Mouse (Mus musculus) embryo, embryonic 10 days (tissue): Measurements from ENCODE around the gene Speg.
A peak's percentile ranks its signal among the peaks of the same experiment; 100 is the strongest.

Experiments
- DNase-seq: peaks from one replicate; pipeline ENCODE4 v3.0.0-alpha.2; 2015; ENCODE audit warnings: low spot score

Gene Speg

DNA sequence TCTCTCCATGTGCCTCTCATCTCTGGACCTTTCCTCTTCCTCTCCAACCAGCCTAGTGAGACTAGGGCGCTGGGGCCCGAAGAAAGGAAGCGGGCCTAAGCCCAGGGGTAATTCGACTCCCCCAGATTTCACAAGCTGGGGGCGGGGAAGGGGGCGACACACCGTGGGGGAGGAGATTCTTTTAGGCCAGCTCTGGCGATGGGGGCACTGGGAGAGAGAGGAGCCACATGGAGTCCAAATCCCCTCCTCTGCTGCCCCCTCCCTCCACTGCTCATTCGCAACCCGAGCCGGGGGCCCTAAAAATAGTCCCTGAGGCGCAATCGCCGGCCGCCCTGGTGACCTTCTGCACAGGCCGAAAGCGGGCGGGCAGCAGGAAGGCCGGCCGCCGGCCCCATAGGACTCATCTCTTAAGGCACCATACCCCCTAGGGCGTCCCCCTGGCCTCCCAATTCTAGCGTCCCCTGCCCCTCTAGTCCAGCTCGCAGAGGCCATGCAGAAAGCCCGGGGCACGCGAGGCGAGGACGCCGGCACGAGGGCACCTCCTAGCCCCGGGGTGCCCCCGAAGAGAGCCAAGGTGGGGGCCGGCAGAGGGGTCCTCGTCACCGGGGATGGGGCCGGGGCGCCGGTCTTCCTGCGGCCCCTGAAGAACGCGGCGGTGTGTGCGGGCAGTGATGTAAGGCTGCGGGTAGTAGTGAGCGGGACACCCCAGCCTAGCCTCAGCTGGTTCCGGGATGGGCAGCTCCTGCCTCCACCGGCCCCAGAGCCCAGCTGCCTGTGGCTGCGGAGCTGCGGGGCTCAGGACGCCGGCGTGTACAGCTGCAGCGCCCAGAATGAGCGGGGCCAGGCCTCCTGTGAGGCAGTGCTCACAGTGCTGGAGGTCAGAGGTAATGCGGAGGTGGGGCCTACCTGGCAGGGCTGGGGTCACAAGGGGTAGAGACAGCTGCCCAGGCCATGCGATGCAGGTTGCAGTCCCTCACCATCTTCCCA is at the start of gene Speg:
Gene Speg (plus strand): TSS at position 348 of the 987 bp plus-strand sequence.
- peak; percentile 27 for DNase-seq

DNA sequence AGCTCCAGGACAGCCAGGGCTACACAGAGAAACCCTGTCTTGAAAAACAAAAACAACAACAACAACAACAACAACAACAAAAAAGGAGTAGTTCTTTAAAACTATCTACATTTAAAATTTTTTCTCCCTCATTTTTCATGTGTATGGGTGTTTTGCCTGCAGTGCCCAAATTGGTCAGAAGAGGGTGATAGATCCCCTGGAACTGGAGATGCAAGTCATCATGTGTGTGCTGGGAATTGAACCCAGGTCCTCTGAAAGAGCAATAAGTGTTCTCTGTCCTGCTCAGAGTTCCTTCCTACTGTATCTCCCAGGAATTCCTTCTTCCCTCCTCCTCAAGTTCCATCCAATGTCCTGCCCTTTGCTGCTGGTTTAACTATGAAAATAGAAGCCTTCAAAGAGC is 47.6 kb upstream of the Speg start:
- DNase-seq, result no peak

DNA sequence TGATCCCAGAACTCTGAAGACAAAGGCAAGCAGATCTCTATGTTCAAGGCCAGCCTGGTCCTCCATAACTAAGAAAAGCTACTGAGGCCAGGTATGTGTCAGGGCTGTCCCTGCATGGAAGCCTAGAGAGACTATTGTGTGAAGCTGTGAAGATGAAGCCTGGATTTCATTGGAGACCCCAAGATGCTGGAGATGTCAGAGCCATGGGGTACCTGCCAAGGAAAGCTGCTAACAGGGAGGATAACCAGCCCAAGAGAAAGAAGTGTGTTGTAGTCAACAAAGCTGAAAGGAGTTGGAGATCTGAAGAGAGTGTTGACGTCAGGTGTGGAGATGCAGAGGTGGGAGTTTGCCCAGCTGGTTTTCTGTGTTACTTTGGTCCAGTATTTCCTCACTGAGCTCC is 43.8 kb upstream of the Speg start:
- DNase-seq, result no peak

DNA sequence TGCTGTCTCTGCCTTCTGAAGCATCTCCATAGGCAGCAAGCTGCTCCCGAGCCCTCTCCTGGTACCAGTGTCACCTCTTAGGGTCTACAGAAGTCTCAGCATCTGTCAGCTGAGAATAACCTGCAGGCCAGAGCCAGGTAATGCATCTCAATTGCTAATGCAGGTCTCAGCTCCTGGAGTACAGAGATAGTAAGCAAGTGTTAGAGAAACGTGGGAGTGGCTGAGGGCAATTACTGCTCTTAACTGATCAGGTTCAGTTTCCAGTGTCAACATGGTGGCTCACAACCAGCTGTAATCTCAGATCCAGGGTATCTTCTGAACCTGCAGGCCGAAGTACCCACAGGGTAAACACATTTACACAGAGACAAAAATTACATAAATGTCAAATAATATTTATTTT is 38.6 kb upstream of the Speg start:
- no peak for DNase-seq

DNA sequence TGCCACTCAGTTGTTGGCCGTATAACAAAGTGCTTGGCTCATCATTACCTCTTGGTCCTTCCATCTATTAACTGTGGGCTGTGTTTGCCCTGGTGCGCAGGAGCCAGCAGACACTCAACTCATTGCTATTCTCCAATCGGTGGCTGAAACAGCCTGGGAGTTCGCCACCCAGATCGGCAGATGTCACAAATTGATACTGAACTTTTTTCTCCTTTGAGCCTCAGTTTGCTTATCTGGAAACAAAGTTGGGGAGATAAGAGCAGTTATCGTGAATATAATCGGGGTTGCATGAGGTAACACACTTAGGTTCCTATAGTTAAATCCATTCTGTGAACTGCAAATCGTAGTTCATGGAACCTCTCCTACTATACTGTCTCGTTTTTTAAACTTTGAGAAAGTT is 38.0 kb upstream of the Speg start:
- no peak for DNase-seq

DNA sequence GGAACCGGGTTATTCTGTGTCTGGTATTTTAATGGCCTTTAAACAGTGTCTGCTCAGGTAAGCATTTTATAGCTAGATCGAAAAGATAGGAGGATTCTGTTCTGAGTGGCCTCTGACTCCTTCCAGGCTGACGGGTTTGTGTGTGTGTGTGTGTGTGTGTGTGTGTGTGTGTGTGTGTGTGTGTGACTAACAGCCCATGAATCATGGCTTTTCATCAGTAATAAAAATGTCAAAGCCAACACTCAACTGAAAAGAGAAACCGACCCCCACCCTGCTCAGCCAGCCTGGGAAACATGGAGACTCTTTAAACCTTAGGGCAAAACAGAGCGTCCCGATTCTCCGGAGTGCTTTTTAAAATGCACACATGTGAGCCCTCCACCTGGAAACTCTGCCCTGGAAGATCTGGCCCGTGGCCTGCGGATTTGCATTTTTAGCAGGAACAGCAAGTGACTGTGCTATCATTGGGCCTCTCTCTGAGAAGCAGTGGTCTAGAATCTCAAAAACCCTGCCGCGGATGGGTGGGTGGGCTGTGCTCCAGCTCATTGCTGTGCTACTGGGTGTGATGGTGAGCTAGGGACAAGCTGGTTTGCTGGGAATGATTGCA is 36.9 kb upstream of the Speg start:
- peak; percentile 18 for DNase-seq

DNA sequence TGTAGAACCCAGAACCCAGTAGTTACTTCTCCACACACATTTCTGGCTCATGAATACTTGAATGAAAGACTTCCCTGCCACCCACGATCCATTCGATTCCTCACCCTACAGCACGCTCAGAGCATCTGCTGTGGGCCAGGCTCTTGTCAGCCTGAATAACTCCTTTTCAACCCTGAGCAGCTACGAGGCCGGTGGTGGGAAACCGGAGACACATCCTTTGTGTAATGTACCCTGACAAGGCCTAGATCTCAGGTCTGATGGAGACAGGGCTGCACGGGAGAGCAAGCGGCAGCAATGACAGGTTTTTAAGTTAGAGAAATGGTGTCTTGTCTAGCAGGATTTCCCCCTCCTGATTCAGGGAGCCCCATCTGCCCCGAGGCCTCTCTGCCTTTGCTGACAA is 35.8 kb upstream of the Speg start:
- DNase-seq, result no peak

DNA sequence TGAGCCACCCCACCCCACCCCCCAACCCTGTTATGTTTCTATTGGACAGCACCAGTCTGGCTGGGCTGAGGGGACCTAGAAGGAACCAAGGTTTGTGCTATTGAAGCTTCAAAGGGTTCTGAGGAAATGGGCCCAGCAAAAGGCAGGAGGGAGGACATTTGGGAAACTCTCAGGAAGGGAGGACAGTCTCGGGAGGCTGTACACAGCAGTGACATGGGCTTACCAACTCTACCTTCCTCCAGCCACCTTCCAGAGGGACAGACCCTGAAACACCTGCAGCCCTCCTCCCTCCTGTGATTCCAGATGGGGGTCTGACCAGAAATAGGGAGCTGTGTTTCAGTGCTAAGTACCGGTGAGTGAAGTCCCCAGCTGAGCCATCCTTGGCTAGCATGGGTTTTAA is 34.6 kb upstream of the Speg start:
- DNase-seq, result no peak

DNA sequence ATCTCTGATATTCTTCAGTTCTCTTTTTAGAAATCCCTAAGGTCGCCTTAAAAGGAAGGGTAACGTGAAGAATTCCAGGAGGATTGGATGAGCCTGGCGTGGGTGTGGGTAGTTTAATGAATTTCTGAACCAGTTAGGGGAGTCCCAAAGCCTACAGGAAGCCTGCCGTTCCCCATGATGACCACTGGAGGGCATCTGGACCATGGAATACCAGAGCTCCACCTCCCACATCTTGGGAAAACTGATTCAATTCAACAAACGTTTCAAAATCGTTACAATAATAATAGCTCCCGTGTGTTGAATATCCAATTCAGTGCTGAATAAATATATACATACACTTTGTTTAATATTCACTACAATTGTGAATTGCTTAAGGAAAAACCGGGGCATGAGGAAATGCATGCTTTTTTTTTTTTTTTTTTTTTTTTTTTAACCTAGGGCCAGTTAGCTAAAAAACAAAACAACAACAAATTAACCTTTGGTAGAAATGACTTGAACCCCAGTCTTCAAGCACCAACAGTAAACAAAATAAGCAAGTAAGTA is 32.2 kb upstream of the Speg start:
- DNase-seq, result peak; percentile 93

DNA sequence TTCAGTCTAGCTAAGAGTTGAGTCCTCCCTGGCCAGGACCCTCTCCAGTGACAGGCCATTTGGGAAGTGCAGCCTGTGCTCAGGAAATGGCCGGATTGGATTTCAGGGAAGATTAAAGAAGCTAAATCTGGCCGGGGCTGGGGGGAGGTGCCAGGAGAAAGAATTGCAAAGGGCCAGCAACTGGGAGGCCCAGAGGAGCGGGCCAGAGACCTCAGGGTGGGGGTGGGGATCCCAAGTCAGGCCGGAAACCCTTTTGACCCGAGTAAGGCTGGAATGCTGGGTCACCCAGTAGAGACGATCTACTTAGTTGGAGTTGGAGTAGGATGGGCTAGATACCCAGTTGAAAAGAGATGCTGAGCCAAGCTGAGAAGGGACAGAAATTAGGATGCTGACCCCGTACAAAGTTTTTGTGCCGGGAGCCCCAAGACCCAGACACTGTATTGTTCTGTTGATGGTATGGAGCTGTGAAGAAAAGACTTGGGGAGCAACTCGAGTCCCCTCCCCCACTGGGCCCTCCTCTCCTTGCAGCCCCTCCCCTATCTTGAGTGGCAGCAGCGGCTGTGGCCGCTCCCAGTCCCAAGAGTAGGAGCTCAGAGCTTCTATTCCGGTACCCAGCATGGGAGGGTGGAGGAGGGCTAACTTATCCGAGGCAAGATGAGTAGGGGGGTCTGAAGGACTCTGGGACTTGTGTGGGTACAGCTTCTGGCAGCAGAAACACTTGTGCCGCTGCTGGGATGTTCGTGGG is 30.6 kb upstream of the Speg start:
- peak; percentile 76 for DNase-seq

DNA sequence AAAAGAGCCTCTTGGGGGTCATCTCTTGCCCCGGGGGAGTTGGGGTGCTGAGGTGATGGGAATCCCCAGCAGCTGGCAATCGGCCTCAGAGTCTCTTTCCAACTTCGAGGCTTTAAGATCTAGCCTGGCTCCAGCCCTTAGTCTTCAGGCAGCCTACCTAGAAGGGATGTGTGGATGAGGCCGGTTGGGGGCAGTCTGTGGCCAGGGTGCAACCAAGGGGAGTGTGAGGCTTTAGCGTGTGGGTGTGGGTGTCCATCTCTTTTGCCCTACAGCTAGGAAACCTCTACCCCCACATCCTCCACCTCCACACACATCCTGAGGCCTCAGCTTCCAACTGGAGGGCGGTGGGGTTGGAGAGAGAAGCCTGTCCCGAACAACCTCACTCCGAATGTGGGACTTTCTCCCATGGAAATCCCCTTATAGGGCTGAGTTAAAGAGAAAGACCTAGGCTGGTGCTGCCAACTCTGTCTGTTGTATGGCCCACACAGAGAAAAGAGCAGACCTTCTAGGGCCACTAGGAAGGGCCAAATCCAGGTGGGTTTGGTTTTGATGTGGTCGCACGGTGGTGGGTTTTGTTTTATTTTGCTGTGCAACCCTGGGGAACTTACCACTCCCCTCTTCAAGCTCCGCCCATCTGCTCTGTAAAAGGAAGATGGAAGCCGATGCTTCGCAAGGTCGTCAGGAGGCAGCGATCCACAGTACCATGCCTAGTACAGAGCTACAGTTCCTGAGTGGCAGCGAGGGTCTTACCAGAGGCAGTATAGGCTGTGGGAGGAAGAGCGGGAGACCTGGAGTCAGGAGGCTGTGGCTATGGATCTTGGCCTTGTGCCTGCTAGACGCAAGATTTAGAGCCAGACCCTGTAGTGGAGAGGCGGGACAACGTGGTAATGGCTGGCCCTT is 29.8 kb upstream of the Speg start:
- DNase-seq, result peak; percentile 57

DNA sequence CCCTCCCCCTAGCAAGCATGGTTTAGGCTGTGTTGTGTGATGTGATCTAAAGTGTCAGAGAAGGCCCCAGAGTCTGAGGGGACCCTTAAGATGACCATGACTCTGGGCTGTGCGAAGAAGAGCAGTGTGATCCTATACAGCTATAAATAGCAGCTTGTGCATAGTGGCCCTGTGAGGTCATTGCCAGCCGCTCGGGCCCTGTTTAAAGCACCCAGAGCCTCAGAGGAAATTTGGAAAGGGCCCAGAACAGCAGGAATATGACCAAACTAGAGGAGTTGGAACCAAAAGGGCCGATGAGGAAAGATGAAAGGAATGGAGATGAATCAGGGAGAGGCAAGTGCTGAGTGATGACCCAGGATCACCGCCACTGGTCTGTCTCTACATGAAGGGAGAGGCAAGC is 27.8 kb upstream of the Speg start:
- no peak for DNase-seq

DNA sequence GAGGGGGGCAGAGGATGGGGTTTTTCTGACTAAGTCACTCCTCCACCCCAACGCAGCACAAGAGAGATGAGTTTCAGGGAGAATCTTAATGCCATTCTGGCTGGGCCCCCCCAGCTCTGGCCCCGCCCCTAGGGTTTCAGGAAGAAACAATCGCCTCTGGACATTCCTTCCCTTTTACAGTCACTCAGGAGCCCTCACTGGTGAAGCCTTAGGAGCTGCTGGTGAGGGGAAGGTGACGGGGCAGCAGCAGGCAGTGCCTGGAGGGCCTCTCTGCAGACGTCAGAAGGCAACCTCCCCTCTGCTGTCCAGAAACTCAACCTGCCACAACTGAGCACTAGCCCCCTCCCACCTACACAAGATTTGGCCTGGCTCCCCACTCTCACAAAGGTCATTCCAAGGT is 25.8 kb upstream of the Speg start:
- DNase-seq, result no peak

DNA sequence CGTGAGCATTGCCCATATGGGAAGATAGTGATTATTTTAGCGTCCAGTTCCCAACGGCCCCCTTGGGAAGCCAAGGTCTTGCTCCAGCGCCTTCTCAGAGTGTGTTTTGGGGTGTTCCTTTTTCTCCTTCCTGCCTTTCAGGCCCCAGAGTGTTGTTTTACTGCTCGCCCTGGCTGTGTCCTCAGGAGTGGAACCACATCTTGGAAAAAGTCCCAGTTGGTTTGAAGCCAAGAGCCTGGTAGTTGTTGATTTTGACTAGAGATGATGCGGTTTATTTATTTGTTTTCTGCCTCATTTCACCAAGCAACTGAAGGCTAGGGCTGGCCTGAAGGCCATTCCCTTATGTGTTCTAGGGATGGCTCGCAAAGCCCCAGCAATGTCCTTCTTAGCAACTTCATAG is 17.8 kb upstream of the Speg start:
- no peak for DNase-seq

DNA sequence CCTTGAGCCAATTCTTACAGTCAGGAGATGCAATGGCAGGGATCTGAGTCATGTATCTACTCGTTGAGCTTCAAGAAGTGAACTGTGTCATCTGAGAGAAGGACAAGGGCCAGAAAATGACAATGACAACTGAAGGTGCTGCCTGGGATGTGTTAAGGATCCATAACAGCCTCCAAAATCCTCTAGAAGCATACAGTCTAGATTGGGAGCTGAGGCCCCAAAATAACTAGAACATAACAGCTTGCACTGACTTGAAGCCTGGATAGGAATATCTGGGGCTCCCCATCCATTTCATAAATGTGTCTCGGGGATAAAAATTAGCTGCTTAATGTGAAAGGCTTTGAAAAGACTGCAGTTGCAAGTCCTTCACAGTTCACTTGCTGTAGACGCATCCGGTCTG is 17.1 kb upstream of the Speg start:
- no peak for DNase-seq

DNA sequence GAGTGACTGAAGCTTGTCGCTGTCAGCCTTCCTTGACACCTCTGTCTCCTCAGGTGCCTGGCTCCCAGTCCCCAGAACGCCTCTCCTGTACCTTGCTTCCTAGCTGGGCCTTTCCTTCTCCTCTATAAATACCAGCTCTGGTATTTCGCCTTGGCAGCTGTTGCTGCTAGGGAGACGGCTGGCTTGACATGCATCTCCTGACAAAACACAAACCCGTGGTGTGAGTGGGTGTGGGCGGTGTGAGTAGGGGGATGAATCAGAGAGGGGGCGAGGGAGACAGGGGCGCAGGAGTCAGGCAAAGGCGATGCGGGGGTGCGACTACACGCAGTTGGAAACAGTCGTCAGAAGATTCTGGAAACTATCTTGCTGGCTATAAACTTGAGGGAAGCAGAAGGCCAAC is 15.8 kb upstream of the Speg start:
- DNase-seq, result no peak

DNA sequence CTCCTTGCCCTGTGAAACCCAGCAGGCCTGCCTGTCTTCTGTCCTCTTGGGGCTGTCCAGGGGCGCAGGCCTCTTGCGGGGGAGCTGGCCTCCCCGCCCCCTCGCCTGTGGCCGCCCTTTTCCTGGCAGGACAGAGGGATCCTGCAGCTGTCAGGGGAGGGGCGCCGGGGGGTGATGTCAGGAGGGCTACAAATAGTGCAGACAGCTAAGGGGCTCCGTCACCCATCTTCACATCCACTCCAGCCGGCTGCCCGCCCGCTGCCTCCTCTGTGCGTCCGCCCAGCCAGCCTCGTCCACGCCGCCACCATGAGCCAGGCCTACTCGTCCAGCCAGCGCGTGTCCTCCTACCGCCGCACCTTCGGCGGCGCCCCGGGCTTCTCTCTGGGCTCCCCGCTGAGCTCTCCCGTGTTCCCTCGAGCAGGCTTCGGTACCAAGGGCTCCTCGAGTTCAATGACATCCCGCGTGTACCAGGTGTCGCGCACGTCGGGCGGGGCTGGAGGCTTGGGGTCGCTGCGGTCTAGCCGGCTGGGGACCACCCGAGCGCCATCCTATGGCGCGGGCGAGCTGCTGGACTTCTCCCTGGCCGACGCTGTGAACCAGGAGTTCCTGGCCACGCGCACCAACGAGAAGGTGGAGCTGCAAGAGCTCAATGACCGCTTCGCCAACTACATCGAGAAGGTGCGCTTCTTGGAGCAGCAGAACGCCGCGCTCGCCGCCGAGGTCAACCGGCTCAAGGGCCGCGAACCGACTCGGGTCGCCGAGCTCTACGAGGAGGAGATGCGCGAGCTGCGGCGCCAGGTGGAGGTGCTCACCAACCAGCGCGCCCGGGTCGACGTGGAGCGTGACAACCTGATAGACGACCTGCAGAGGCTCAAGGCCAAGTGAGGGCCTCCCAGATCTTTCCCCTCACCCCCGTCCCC is 14.7 kb upstream of the Speg start, which contains the start of gene Des:
Gene Des (plus strand): TSS at position 218 of the 920 bp plus-strand sequence.
- DNase-seq, result peak; percentile 61

DNA sequence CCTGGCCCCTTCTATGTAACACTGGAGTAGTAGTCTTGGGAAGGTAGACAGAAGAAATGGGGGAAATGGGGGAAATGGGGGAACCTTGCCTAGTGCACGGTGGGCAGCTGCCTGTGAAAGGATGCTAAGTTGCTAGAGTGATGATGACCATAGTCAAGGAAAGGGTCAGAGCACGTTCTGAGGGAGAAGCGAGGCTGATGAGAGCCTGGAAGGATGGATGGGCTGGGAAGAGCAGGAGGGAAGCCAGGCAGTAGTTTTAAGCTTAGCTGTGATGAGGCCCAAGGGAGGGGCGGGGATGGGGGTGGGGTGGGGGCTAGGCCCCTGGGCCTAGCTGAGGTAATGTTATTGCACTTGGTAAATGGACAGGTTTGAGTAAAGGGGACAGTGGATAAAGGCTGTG is 14.0 kb upstream of the Speg start:
- DNase-seq, result no peak

DNA sequence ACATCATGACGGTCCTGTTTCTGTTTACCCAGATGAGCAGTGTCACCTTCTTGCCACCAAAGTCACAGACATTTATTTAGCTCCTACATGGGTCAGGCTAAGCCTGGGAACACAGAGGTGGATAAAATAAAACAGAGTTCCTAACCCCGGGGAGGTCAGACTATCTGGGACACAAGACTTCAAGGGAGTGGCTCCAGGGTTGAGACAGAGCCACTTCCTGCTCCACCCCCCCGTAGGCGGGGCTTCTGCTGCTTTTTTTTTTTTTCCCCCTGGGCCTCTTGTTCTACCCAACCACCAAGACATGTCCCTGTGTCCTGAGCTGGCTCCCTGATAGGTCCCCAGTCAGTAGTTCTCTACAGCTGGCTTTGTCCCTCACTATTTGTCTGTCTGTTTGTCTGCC is 13.3 kb upstream of the Speg start:
- DNase-seq, result no peak

DNA sequence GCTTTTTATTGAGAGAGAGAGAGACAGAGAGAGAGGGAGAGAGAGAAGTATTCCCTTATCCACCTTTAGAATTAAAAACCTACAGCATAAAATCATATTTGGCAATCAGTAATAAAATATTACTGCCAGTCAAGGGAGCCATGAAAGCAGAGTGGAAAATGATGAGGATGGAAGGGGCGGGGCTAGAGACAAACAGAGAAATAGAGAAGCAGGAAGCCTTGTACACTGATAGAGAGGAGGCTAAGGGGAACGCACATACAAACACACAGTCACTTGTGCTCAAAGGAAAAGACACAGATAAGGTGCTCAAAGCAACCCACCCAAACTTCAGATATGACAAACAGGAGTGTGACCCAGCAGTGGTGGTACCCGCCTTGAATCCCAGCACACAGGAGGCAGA is 11.2 kb upstream of the Speg start:
- no peak for DNase-seq
